8 mouse cellular contexts compared by ENCODE assay signal in genomic region chr9:110533645-110534044, GRCm38 (mm10). TPM values are rescaled to one million over a fixed set of nuclear protein-coding genes. Genes with fewer than 3 reads are reported as not detected.
DNase-seq lines count a peak whose midpoint lies in the region; ATAC-seq and TF ChIP-seq lines count a peak whose summit lies in the region.

No protein-coding gene starts in this region.

- no peak for ATAC-seq in hindbrain, embryonic 14.5 days (ENCODE audit: low FRiP score)
- no peak for ATAC-seq in neural tube, embryonic 12.5 days (ENCODE audit: low FRiP score, low read depth)

- peak overlapping the region; percentile 76 for H3K4me2 ChIP-seq in hindbrain, embryonic 14.5 days (replicated peaks)
- peak overlapping the region; percentile 84 for H3K4me2 ChIP-seq in neural tube, embryonic 12.5 days (replicated peaks)

- H3K27me3 ChIP-seq in hindbrain, embryonic 14.5 days (ENCODE audit: control insufficient read depth, insufficient read depth, low read length), result no peaks in the 10 kb centered on the region
- no peaks in the 10 kb centered on the region for H3K27me3 ChIP-seq in neural tube, embryonic 12.5 days (replicated peaks)

- H3K27ac ChIP-seq in left cerebral cortex, adult 2 months, result peak overlapping the region; percentile 99
- H3K27ac ChIP-seq in bone marrow macrophage, adult 2 months (ENCODE audit: insufficient read depth, low read depth, low read length), result no peak overlapping the region
- no peak overlapping the region for H3K27ac ChIP-seq in hindbrain, embryonic 14.5 days
- no peak overlapping the region for H3K27ac ChIP-seq in neural tube, embryonic 12.5 days

- no peaks in the 10 kb centered on the region for H3K36me3 ChIP-seq in hindbrain, embryonic 14.5 days (replicated peaks; ENCODE audit: control insufficient read depth, insufficient read depth)
- H3K36me3 ChIP-seq in neural tube, embryonic 12.5 days, result no peaks in the 10 kb centered on the region

- H3K9me3 ChIP-seq in hindbrain, embryonic 14.5 days (ENCODE audit: control insufficient read depth, low read length), result no peaks in the 10 kb centered on the region
- no peaks in the 10 kb centered on the region for H3K9me3 ChIP-seq in neural tube, embryonic 12.5 days

- TF ChIP-seq POLR2A in bone marrow macrophage, adult 2 months (IDR thresholded peaks at IDR 0.05; ENCODE audit: borderline replicate concordance, low read depth, low read length), result no peak

- no peak for DNase-seq in left cerebral cortex, adult 2 months (ENCODE audit: extremely low spot score in 1 of 2, low spot score in 2 of 2)
- no peak for DNase-seq in left cerebral cortex, postnatal 25 days (ENCODE audit: low spot score in 2 of 2)
- DNase-seq in hindbrain, embryonic 14.5 days (ENCODE audit: low spot score), result no peak
- no peak for DNase-seq in adrenal gland, adult 18-20 months (ENCODE audit: low spot score in 2 of 2)
- no peak for DNase-seq in retina, embryonic 14.5 days (ENCODE audit: low spot score)
- DNase-seq in lung, postnatal 14 days, result no peak

- peak overlapping the region; percentile 99 for H3K4me3 ChIP-seq in left cerebral cortex, adult 2 months
- peak overlapping the region; percentile 97 for H3K4me3 ChIP-seq in bone marrow macrophage, adult 2 months (ENCODE audit: insufficient read depth, low read length)
- H3K4me3 ChIP-seq in hindbrain, embryonic 14.5 days (replicated peaks; ENCODE audit: low read length), result peak overlapping the region; percentile 98
- peak overlapping the region; percentile 97 for H3K4me3 ChIP-seq in neural tube, embryonic 12.5 days

- intact Hi-C loops in left cerebral cortex, adult 2 months (cut with DNase I), result no loop called here
- intact Hi-C loops in left cerebral cortex, postnatal 25 days (cut with DNase I), result loop anchor here (1.0 kb wide), 1 partner anchor 125 kb away; the partner anchor contains the start of gene Ptpn23

- peak overlapping the region; percentile 99 for H3K9ac ChIP-seq in hindbrain, embryonic 14.5 days
- peak overlapping the region; percentile 99 for H3K9ac ChIP-seq in neural tube, embryonic 12.5 days

- WGBS in hindbrain, embryonic 14.5 days, result 48% methylated on average over 5 of the region's 5 CpGs
- 45% methylated on average over 5 of the region's 5 CpGs for WGBS in neural tube, embryonic 12.5 days

- peaks cover 37% of the 10 kb centered on the region for H3K4me1 ChIP-seq in bone marrow macrophage, adult 2 months (ENCODE audit: control insufficient read depth, insufficient read depth, low read length)
- H3K4me1 ChIP-seq in hindbrain, embryonic 14.5 days (replicated peaks; ENCODE audit: control insufficient read depth, insufficient read depth, low read length), result peaks cover 28% of the 10 kb centered on the region
- peaks cover 24% of the 10 kb centered on the region for H3K4me1 ChIP-seq in neural tube, embryonic 12.5 days

- no peak for TF ChIP-seq CTCF in left cerebral cortex, adult 2 months (IDR thresholded peaks at IDR 0.05)
- TF ChIP-seq CTCF in bone marrow macrophage, adult 2 months (IDR thresholded peaks at IDR 0.05; ENCODE audit: low read depth, low read length), result no peak

RNA-seq across cellular contexts. Expression of gene Setd2, which starts 1.2 kb away (rescaled TPM):
- 10 to 100 TPM; 64.1 to 71.1 TPM for total RNA-seq in left cerebral cortex, adult 2 months (2021)
- total RNA-seq in left cerebral cortex, postnatal 25 days (2021), result 10 to 100 TPM; 68.9 to 74.9 TPM
- polyA plus RNA-seq in bone marrow macrophage, adult 2 months (2012; ENCODE audit: insufficient read depth, insufficient read length, missing spikeins), result 63.3 and 71.5 TPM in 2 replicates
- 48.4 and 49.2 TPM in 2 replicates for polyA plus RNA-seq in hindbrain, embryonic 14.5 days (2014; fragmentation: Nextera tagmentation; extraction: Ambion mirVana)
- 37.4 and 41.3 TPM in 2 replicates for polyA plus RNA-seq in neural tube, embryonic 12.5 days (2016; fragmentation: Nextera tagmentation; extraction: Ambion mirVana)
- total RNA-seq in adrenal gland, adult 18-20 months (2021), result 10 to 100 TPM; 52.4 to 65.0 TPM

RNA-seq across cellular contexts. Expression of gene Kif9, which starts 56.9 kb away (rescaled TPM):
- 1 to 10 TPM; 3.8 to 4.4 TPM for total RNA-seq in left cerebral cortex, adult 2 months (2021)
- total RNA-seq in left cerebral cortex, postnatal 25 days (2021), result 1 to 10 TPM; 3.6 to 4.0 TPM
- polyA plus RNA-seq in bone marrow macrophage, adult 2 months (2012; ENCODE audit: insufficient read depth, insufficient read length, missing spikeins), result 3.9 and 4.8 TPM in 2 replicates
- polyA plus RNA-seq in hindbrain, embryonic 14.5 days (2014; fragmentation: Nextera tagmentation; extraction: Ambion mirVana), result 4.4 and 6.5 TPM in 2 replicates
- polyA plus RNA-seq in neural tube, embryonic 12.5 days (2016; fragmentation: Nextera tagmentation; extraction: Ambion mirVana), result 1.6 and 1.7 TPM in 2 replicates
- 1 to 10 TPM; 1.4 to 1.8 TPM for total RNA-seq in adrenal gland, adult 18-20 months (2021)

RNA-seq across cellular contexts. Expression of gene Klhl18, which starts 57.2 kb away (rescaled TPM):
- total RNA-seq in left cerebral cortex, adult 2 months (2021), result 10 to 100 TPM; 27.4 to 28.3 TPM
- 10 to 100 TPM; 26.8 to 29.9 TPM for total RNA-seq in left cerebral cortex, postnatal 25 days (2021)
- polyA plus RNA-seq in bone marrow macrophage, adult 2 months (2012; ENCODE audit: insufficient read depth, insufficient read length, missing spikeins), result 17.4 and 19.3 TPM in 2 replicates
- 22.6 and 28.6 TPM in 2 replicates for polyA plus RNA-seq in hindbrain, embryonic 14.5 days (2014; fragmentation: Nextera tagmentation; extraction: Ambion mirVana)
- 12.3 and 13.0 TPM in 2 replicates for polyA plus RNA-seq in neural tube, embryonic 12.5 days (2016; fragmentation: Nextera tagmentation; extraction: Ambion mirVana)
- 10 to 100 TPM; 12.8 to 15.3 TPM for total RNA-seq in adrenal gland, adult 18-20 months (2021)
